Mouse (Mus musculus) liver, embryonic 14.5 days (tissue): Measurements from ENCODE around the gene Tex30.

Experiments used
- CTCF ChIP-seq: IDR thresholded peaks from 2 replicates; pipeline ENCODE4 v1.5.1; 2016; ENCODE audit warnings: antibody characterized with exemption, low read depth, control low read depth
- EP300 ChIP-seq: IDR thresholded peaks from 2 replicates; pipeline ENCODE4 v1.6.1; 2016; ENCODE audit warnings: antibody characterized with exemption, low read depth

GRCm38 (mm10) chr1:44061836-44062235 is 40.4 kb downstream of the Tex30 start, which contains the start of gene Gm8251:
- TF ChIP-seq CTCF (no peak), EP300 (no peak)
